21 mouse cellular contexts compared by ENCODE assay signal in the genomic region with DNA sequence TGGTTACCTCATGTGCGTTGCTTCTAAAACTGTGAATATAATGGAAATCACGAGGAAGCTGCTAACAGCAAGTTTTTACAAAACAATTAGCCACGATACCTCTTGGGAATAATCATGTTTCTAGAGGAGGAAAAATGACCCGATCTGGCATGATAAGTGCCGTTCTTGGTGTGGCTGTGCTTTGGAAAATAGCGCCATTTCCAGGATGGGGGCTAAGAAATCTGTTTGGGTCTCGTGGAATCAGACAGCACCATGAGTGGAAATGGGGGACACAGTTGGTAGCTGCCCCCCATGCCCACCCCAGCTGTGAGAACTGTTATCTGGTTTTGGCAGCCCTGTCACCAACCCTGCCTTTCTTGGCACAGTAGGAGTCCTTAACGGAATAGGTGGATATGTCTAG. TPM values are rescaled to one million over a fixed set of nuclear protein-coding genes. Genes with fewer than 3 reads are reported as not detected.
"Had no signal": no experiment of that assay in that cellular context is flagged by ENCODE, and none has a peak within 500 bp of the region (broad histone marks: within the 10 kb centered on the region; RNA-seq: fewer than 3 reads in every experiment).

No protein-coding gene starts in this region.

- H3K4me3 ChIP-seq: lung, embryonic 15.5 days; midbrain, embryonic 10.5 days; midbrain, embryonic 12.5 days; myocyte; neural tube, embryonic 13.5 days; neural tube, embryonic 15.5 days had no signal

- H3K27me3 ChIP-seq: lung, embryonic 15.5 days; neural tube, embryonic 13.5 days had no signal

- H3K9ac ChIP-seq: liver, postnatal 0 days; lung, embryonic 15.5 days; midbrain, embryonic 12.5 days; neural tube, embryonic 13.5 days; neural tube, embryonic 15.5 days had no signal

- DNase-seq: liver, postnatal 0 days; lung, adult 2 months; lung, postnatal 14 days; lung, postnatal 36 days; midbrain, embryonic 14.5 days; retina, postnatal 1 day; right cerebral cortex, adult 18-20 months; right cerebral cortex, postnatal 25 days; right cerebral cortex, postnatal 4 days; spleen, adult 18-20 months; thymus, adult 18-20 months; thymus, postnatal 14 days; thymus, postnatal 36 days had no signal

- H3K4me1 ChIP-seq: lung, embryonic 15.5 days; midbrain, embryonic 12.5 days; neural tube, embryonic 13.5 days; neural tube, embryonic 15.5 days had no signal

- H3K36me3 ChIP-seq: lung, embryonic 15.5 days; midbrain, embryonic 10.5 days; midbrain, embryonic 12.5 days; neural tube, embryonic 13.5 days; neural tube, embryonic 15.5 days had no signal

- H3K27ac ChIP-seq: lung, embryonic 15.5 days; midbrain, embryonic 10.5 days; midbrain, embryonic 12.5 days; neural tube, embryonic 13.5 days; neural tube, embryonic 15.5 days had no signal

RNA-seq across cellular contexts. Expression of a gene that starts 34.0 kb away (rescaled TPM):
- total RNA-seq: megakaryocyte-erythroid progenitor cell, adult 5-6 weeks had no signal
- polyA plus RNA-seq: liver, postnatal 0 days; stomach, embryonic 14.5 days had no signal
